Mouse (Mus musculus): ENCODE data around the gene Cpeb4.
A peak's percentile ranks its signal among the peaks of the same experiment; 100 is the strongest.

Cpeb4 gene

DNA sequence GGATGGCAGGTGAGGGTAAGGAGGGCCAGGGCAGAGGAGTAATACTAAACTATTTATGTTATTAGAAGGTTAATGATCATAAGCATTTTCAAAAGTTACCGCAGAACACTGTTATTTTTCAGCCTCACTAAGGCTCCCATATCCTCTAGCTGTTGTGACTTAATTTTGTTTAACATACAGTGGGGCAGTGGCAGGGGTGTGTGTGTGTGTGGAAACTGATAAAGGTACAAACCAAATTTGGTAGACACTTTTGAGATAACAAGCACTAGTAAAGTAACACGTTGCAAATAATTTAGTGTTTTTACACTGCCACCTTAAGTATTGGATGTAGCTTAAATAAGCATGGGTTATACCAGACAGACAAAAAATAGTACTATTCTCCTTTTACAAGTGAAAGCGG is 24.9 kb downstream of the Cpeb4 start:
- DNase-seq (ENCODE audit: low spot score in 2 of 2), result no peak

DNA sequence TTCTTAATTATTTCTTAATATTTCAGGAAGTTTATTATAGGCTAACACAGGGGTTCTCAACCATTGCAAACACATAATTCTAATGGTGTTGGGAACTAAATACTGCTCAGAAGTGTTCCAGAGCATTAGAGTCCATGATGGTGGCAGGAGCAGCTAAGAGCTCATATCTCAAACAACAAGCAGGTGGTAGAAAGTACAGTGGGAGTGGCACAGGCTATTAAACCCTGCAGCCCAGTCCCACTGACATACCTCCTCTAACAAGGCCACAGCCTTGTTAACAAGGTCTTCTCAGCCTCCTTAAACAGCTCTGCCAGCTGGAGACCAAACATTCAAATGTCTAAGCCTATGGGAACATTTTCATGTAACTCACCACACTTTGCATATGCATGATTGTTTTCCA is 27.2 kb downstream of the Cpeb4 start:
- DNase-seq (ENCODE audit: low spot score in 2 of 2), result no peak

DNA sequence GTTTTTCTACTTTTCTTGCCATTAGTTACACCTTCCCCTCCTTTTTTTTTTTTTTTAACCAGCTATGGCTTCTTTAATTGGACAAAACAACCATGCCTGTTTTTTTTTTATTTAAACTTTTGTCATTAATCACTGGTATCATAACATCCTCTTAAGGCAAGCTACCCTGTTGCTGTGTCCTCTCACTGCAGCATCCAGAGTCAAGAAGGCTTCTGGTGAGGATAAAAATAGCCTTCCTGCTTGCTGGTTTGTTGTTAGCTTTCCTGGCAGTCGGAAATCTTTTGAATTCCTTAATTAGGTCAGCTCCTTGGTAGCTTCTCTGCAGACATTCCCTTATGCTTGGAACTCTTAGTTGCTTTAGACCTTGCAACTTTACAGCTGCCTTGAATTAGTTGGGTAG is 28.7 kb downstream of the Cpeb4 start:
- DNase-seq (ENCODE audit: low spot score in 2 of 2), result no peak

DNA sequence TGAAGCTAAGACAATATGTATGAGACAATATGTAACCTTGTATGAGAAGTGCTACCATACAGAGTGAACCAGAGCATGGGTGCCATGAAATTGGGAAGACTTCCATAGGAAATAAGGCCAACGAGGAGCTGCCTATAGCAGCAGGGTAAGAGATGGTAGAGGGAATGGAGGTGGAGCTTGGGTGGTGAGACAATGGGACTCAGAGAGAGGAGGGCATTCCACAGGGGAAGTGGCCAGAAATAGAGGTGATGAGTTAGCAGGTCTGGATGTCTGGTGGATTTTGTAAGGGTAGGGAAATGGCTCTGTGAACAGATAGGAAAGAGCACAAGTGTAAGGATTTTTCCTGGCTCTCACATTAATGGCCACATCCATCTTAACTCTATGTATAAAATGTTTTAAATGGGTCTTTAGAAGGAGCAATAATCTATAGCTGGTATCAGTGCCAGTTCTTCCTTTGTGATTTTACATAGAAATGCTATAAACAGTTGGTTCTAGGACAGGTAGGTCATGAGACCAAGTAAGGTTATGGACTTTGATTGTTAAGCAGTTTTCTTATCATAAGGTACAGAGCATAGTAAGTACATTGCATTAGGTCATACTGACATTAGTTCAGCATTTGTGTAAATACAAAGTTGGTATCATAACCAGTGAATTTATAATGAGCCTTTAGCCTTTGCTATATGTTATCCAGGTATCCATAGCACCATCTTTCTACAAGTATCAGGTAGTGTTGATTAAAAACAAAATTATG is 30.4 kb downstream of the Cpeb4 start:
- no peak for DNase-seq (ENCODE audit: low spot score in 2 of 2)

DNA sequence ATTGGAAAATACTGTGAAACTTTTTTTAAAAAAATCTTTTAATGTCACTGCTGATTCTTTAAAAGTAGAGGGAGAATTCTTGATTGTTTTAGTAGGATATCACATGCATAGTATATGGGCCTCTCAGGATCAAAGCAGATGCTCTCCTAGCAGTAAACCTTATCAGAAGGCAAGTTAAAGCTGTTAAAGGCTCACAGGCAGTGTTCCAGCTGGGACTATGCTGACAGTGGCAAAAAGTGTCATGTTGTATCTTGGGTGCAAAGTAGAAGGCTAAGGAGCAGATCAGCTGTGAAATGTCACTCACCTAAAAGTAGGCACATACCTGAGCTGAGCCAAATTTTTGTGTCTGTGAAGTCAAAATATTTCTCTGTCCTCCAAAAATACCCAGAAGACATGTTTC is 34.5 kb downstream of the Cpeb4 start:
- DNase-seq (ENCODE audit: low spot score in 2 of 2), result no peak

DNA sequence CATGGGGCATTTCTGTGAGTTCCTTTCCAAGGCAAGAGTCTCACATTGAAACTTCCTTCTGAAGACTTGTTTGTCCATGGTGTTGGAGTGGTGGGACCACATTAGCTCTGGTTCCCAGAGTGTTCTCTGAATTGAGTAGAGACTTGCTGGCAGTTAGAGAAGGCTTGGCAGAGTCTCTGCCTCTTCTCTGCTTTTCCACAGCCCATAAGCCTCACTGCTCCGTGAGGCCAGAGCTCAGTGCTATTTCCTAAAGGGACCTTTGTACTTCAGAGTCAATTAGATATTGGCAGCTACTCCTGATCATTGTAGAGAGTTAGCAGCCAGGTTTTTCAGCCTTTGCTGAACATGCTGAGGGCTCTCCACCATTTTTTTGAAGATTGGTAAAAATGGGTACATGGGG is 35.6 kb downstream of the Cpeb4 start:
- peak; percentile 40 to 51 for DNase-seq (ENCODE audit: low spot score in 2 of 2)

DNA sequence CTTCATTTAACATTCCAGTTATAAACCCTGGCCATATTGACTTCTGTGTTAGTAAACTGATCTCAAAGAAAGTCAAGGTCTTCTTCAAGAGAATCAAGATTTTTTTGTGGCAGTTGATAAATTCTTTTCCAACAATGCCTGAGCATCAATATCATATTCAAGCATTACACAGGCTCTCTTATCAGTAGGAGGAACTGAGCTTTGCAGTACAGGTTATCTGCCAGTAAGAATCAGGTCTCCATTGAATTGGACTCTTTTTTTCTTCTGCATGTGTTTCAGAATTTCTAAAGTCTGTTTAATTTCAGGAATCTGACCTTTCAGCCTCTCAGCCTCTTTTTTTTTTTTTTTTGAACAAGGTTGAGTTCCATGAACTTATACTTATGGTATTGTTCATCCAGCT is 40.9 kb downstream of the Cpeb4 start:
- DNase-seq (ENCODE audit: low spot score in 2 of 2), result no peak

DNA sequence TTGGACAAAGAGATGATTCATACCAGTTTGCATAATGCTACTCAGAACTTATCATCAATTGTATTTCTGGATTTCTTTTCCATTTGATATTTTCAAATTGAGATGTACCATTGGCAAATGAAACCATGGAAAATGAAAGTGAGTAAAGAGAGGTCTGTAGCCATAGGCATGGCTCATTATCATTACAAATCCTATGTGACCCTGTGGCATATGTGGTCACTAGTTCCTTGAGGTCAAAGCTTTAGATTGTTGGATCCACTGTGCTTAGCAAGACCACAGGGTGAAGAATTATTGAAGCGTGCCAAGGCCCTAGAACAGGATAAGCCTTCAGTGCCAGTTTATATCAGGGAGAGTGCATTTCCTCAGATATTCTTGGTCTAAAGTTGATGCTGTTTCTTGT is 45.8 kb downstream of the Cpeb4 start:
- no peak for DNase-seq (ENCODE audit: low spot score in 2 of 2)

DNA sequence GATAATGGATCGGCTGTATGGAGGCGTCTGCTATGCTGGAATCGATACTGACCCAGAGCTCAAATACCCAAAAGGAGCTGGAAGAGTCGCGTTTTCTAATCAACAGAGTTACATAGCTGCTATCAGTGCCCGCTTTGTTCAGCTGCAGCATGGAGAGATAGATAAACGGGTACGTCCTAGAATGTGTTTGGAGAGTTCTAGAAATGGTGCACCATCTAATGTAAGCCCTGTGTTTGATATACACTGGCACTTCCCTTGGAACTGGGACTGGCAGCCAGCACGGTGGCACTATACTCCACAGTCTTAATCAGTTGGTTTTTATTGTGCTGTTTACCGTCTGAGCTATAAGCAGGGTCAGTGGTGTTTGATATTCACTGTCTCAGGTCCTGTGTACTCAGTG is 58.0 kb downstream of the Cpeb4 start:
- DNase-seq (ENCODE audit: low spot score in 2 of 2), result no peak

DNA sequence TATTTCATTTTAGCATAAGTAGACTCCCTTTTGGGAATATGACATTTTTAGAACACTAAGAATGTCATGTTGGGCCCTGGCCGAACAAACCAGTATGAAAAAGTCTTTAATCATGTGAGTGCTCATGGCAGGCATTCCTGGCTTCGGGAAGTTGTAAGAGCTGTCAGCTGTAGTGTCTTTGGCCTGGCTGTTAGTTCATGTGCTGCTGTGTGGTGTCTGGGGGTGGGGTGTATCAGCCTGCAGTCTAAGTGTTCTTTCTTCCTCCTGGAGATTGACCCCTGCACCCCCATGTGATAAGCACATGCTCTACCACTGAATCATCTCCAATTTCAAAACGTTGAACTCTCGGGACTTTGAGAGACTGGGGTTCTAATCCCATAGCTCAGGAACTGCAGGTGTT is 63.6 kb downstream of the Cpeb4 start:
- no peak for DNase-seq (ENCODE audit: low spot score in 2 of 2)

DNA sequence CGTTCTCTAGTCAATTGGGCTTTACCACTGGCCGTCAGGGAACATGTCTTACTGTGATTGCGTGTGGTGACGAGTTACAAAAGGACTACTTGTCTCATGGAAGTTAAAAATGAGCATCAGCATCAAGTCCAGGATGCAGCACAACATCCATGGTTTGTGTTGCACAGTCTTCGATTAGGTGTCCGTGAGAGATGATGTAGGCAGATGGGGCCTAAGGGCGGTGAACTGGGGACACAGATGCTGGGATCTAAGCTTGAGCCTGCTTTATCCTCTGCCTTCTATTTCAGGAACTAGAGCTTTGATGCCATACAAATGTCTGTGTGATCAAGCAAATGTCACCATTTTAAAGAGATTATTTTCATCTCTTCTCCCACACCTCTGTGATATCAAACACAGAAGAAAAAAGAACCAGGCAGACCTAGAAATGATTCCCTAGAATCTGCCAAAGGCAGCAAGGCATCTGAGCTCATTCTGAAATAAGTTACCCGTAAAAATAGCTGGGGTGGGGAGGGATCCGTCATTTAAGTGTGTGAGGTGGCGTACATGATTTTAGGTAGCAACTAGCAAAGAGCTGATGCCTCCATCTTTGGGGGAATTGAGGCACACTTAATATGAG is 65.0 kb downstream of the Cpeb4 start:
- DNase-seq (ENCODE audit: low spot score in 2 of 2), result peak; percentile 47 to 57

DNA sequence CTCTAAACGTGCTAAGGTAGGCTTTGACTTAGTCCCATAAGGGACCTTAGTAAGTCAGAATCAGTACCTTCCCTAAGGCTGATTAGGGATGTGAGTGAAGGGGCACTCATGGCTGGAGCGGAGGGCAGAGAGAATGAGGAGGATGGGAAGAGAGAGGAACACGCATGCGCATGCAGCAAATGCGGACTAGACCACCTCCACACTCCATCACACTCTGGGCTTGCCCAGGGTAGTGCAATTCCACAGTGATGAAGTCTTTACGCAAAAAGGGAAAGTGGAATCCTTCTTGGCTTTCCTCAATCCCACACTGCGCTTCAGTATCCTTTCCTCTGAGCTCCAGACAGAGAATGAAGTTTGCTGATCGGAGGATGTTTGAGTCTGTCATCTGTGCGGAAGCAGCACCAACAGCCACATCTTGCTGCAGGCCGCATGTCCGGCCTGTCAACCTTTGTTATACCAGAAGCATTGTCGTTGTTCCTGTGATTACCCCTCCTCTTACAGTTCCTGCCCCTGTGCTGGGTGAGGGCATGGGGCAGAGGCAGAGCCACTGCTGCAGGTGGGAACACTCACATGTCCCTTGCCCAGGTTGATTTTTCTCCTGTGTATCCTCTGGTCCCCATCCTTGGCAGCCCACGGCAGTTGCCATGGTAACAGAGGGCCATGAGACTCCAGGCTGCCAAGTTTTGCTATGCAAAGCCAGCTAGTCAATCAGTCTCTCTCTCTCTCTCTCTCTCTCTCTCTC is 69.1 kb downstream of the Cpeb4 start:
- DNase-seq (ENCODE audit: low spot score in 2 of 2), result peak; percentile 90 to 93

DNA sequence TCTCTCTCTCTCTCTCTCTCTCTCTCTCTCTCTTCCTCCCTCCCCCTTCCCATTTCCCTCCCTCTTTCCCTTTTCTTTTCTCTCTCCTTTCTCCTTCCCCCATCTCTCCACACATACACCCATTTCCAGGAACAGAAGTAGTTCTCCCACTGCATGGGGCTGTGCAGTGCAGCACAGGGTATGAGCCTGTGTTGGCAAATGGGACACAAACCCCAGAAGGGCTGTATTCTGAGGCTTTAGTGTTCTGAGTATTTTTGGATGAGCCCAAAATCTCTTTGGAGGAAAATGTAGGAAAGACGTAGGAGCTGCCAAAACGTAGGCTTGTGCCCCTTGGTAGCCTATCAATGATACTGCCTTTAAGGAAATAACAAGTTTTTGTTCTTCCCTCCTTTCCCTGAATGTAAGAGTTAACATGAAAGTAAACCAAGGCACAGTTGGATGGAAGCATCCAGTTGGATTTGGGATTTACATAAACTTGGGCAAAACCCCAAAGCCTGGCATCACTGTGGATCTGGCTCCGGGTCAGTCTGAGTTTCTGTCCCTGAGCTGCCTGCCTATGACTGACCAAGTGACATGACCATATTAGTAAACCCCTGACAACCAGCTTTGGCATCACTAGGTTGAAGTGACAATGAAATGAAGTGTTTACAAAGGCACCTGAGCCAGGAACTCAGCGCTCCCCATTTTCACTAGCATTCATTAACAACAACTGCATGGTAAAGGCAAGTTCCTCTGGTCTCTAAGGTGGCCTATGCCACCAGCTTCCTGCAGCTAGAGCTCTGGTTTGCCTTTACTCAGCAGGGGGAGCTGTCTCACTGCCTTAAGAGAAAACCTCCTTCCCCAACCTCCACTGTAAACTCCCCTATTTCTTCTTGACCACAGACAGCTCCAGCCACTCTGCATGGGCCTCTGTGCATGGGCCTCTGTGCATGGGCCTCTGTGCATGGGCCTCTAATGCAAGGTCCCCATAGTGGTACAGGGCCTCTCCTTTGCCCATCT is 69.9 kb downstream of the Cpeb4 start:
- peak in 1 of 2 experiments; percentile 54 for DNase-seq (ENCODE audit: low spot score in 2 of 2)

DNA sequence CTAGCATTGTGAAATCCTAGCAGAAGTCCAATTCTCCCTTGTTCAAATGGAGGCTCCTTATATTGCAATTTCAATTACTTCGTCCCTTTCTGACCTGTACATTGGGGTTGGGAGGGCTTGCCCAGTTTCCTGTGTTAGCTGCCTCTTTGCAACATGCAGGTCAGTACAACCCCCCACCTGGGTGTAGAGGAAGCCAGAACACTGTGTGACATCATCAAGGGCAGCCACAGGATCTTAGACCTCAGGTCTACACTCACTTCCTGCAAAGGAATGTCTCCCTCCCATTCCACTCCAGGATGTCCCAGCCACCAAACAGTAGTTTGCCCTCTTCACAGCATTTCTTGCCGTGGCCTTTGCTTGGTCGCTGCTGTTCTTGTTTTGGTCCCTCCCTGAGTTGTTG is 73.5 kb downstream of the Cpeb4 start:
- peak in 1 of 2 experiments; percentile 16 for DNase-seq (ENCODE audit: low spot score in 2 of 2)

DNA sequence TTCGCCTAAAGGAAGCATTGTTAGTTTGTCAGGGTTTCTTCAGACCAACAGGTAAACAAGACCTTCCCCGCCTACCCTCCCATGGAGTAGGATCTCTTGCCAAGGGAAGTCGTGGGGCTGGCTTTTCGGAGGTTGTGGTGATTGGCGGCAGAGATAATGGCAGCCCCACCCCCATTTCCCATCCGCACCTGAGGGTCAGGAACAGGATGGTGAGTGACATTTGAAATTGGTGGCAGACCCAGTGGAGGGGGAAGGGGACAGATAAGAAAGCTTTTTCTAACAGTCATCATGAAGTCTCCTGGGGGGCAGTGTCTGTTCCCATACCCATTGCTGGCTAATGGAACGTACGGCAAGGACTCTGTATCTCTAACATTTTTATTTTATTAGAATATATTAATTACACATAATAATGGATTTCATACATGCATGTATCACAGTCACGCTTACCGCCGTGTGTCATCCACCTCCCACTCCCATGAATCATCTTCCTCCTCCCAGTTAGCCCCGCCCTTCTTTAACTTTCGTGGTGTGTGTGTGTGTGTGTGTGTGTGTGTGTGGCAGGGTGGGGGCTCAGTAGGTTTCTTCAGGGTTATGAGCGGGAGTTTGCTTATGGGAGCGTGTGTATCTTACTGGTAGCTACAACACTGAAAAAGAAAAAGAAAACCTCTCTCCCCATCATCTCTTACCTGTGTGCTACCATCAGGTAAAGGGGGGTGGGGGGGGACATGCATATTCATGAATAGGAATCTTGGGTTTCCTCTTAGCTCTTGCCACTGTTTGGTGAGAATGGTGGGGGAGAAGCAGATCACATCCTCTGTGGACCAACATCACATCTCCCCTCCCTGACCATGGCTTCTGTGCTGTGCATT is 76.7 kb downstream of the Cpeb4 start:
- DNase-seq (ENCODE audit: low spot score in 2 of 2), result peak; percentile 53 to 62

DNA sequence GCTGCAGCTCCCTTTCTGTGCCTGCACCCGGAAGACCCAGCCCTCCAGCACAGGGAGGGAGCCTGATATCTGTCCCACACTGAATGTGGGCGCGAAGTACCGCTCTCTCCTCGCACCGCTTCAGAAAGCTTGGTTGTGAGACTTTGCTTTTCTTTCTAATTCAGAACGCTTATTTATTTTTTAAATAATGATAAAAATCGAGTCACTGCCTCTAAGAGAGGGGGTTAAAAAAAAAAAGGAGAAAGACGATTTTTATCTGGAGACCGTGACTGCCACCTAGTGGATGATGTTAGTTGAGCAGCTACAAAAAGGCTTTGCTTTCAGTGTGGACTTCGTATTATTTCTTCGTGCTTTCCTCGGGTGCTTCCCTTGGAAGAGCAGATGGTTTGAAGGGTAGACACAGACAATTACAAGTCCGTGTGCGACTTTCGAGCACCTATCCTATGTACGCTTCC is 77.3 kb downstream of the Cpeb4 start:
- DNase-seq (ENCODE audit: low spot score in 2 of 2), result peak; percentile 84 to 89

DNA sequence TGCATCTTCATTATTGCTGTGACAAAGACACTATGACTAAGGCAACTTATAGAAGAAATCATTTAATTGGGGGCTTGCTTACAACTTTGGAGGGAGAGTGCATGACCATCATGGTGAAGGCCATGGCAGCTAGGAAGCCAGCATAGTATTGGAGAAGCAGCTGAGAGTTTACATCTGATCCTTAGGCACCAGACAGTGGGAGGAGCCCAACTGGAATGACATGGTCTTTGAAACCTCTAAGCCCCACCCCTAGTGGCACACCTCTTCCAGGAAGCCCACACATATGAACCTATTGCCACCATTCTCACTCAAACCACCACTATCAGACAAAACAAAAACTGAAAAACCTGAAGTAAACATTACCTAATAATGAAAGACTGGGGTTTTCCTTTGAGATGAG is 88.1 kb downstream of the Cpeb4 start:
- DNase-seq (ENCODE audit: low spot score in 2 of 2), result no peak

DNA sequence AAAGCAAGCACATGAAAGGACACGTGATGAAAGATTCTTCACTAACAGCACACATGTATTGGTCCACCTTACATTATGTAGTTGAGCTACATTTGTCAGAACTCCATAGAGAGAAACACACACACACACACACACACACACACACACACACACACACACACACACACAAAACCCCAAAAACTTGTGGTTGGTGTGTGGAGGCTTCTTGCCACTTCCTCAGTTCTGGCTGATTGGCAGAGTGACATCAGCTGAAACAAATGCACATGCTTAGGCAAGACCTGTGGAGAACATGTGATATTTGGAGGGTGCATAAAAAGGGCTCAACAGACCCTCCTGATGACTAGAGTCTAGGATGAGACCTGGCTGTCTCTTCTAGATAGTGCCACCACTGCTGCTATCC is 92.0 kb downstream of the Cpeb4 start:
- no peak for DNase-seq (ENCODE audit: low spot score in 2 of 2)

DNA sequence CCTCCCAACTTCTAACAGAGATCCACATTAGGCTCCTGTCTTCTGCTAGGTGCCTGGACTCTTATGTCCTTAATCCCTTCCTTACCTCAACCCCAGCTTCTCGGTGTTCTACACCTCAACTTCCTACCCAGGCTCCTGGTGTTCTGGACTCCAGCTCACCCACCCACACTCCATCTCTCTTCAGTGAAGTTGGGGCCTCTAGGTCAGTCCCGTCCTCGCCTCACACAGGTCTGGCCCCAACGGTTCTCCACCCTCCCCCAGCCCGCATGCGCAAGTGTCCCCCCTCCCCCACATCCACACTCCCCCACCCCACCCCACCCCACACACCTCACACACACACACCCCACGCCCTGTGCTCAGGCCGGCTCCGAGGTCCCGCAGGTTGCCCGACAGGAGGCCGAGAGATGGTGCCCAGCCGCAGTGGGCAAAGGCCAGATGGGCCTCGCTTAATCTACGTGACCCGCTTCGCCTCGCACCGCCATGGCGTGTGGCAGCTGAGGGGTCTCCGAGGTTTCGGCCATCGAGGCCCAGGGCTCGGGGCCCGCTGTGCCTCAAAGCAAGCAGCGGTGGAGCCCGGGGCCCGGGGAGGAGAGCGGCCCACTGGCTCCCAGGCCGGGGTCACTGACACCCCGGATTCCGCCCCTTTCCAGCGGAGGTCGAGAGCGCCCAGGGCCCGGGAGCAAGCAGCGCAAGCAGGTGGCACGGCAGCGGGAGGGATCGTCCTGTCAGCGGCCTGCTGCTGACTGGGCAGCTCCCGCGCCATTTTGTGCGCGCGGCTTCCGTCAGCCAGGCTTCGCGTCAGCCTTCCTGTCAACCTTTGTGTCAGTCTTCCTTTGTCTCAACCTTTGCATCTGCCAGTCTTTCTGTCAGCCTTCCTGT is 93.5 kb downstream of the Cpeb4 start, which contains the start of gene 4930524B15Rik:
Gene 4930524B15Rik (plus strand): TSS at position 337 of the 879 bp plus-strand sequence.
- DNase-seq (ENCODE audit: low spot score in 2 of 2), result peak; percentile 18 to 31

All from right cerebral cortex, postnatal 10 days (tissue).